Mouse (Mus musculus) limb, embryonic 14.5 days (tissue): ENCODE measurements around the gene Sema4b. TPM values are rescaled to one million over a fixed set of nuclear protein-coding genes. Genes with fewer than 3 reads are reported as not detected.

ENCODE experiments used
- ATAC-seq: fragments of 200-750 bp; cut with Nextera tagmentation; 2 replicates; pipeline ENCODE4 v1.8.0; 2017; ENCODE audit warnings: low read depth, moderate number of reproducible peaks, moderate TSS enrichment; ENCODE audit not compliant: low FRiP score
- DNase-seq: peaks from one replicate; pipeline ENCODE4 v3.0.0-alpha.2; 2015; ENCODE audit warnings: low spot score
- H3K27ac ChIP-seq: fragments of 300-500 bp; sonication (generic); replicated peaks from 2 replicates; pipeline ENCODE4 v1.5.1; 2014; ENCODE audit warnings: low read depth, mild to moderate bottlenecking, low read length, moderate library complexity, mixed read lengths
- H3K27me3 ChIP-seq: fragments of 300-500 bp; sonication (generic); 2 replicates; pipeline ENCODE4 v1.6.1; 2014; ENCODE audit warnings: low read length, mixed read lengths; ENCODE audit not compliant: control insufficient read depth, insufficient read depth
- H3K36me3 ChIP-seq: fragments of 300-500 bp; sonication (generic); 2 replicates; pipeline ENCODE4 v1.6.1; 2014; ENCODE audit warnings: mild to moderate bottlenecking, low read length, moderate library complexity, mixed read lengths; ENCODE audit not compliant: control insufficient read depth, insufficient read depth
- H3K4me1 ChIP-seq: fragments of 300-500 bp; sonication (generic); 2 replicates; pipeline ENCODE4 v1.6.1; 2014; ENCODE audit warnings: antibody characterized with exemption, low read length, mixed read lengths; ENCODE audit not compliant: control insufficient read depth, insufficient read depth
- H3K4me2 ChIP-seq: fragments of 300-500 bp; sonication (generic); replicated peaks from 2 replicates; pipeline ENCODE4 v1.6.1; 2014; ENCODE audit warnings: low read depth, mild to moderate bottlenecking, low read length, moderate library complexity; ENCODE audit not compliant: severe bottlenecking
- H3K4me3 ChIP-seq: fragments of 300-500 bp; sonication (generic); replicated peaks from 2 replicates; pipeline ENCODE4 v1.5.1; 2014; ENCODE audit warnings: low read length
- H3K9ac ChIP-seq: fragments of 300-500 bp; sonication (generic); 2 replicates; pipeline ENCODE4 v1.6.1; 2014; ENCODE audit warnings: mild to moderate bottlenecking, low read depth, low read length, moderate library complexity; ENCODE audit not compliant: severe bottlenecking
- H3K9me3 ChIP-seq: fragments of 300-500 bp; sonication (generic); 2 replicates; pipeline ENCODE4 v1.6.1; 2016; ENCODE audit warnings: low read length; ENCODE audit not compliant: control insufficient read depth
- POLR2A ChIP-seq: fragments of 200-500 bp; IDR thresholded peaks from 2 replicates; pipeline ENCODE4 v1.8.0; 2012; ENCODE audit warnings: inconsistent platforms, mild to moderate bottlenecking, moderate library complexity, borderline replicate concordance; ENCODE audit not compliant: insufficient read depth, insufficient read length; ENCODE audit errors: extremely low read depth
- WGBS: fragments of 180-500 bp; shearing (Covaris S2); extraction: QIAGEN DNeasy Blood & Tissue Kit; methylation state at CpG from one replicate; pipeline ENCODE4 v1.1.7; 2014; 5-methylcytosine and 5-hydroxymethylcytosine counted together
- polyA plus RNA-seq, 2 experiments: library from polyadenylated mRNA; depleted of rRNA in 1 of 2; stranded (reverse) in 1 of 2; unstranded in 1 of 2; fragments of >200 nt; fragmentation: Nextera tagmentation in 1 of 2; extraction: Ambion mirVana in 1 of 2; gene quantifications; 2 replicates each; pipeline versions ENCODE4 v1.2.1 to v1.2.3; 2012 to 2014

Gene Sema4b
- polyA plus RNA-seq, 2 experiments, result 8.2 to 11.5 TPM

GRCm38 (mm10) chr7:80209669-80210068, 23.0 kb downstream of the Sema4b start:
- H3K9ac ChIP-seq, result no peak overlapping the region
- no peak overlapping the region for H3K4me2 ChIP-seq
- H3K36me3 ChIP-seq, result peaks cover 19% of the 10 kb centered on the region; the same call in 1 of the 2 replicates
- no peak for DNase-seq
- no peak for TF ChIP-seq POLR2A
- peaks cover 21% of the 10 kb centered on the region for H3K4me1 ChIP-seq
- no peak overlapping the region for H3K27ac ChIP-seq
- WGBS, result 66% methylated on average over 6 of the region's 6 CpGs
- H3K4me3 ChIP-seq, result no peak overlapping the region
- H3K9me3 ChIP-seq, result no peaks in the 10 kb centered on the region
- no peak for ATAC-seq
- H3K27me3 ChIP-seq, result no peaks in the 10 kb centered on the region

GRCm38 (mm10) chr7:80210982-80211381, 24.3 kb downstream of the Sema4b start:
- Histone ChIP-seq H3K4me3 (no peak overlapping the region), H3K9ac (no peak overlapping the region), H3K9me3 (no peaks in the 10 kb centered on the region), H3K4me1 (peaks cover 21% of the 10 kb centered on the region), H3K4me2 (no peak overlapping the region), H3K27ac (no peak overlapping the region), H3K27me3 (no peaks in the 10 kb centered on the region), H3K36me3 (peaks cover 24% of the 10 kb centered on the region; the same call in 1 of the 2 replicates)
- DNase-seq (no peak), ATAC-seq (no peak)
- 87% methylated on average over 4 of the region's 4 CpGs for WGBS
- TF ChIP-seq POLR2A, result no peak

- Histone ChIP-seq H3K9ac (no peak overlapping the region), H3K4me3 (no peak overlapping the region), H3K4me1 (peaks cover 10% of the 10 kb centered on the region), H3K4me2 (no peak overlapping the region), H3K9me3 (no peaks in the 10 kb centered on the region), H3K27me3 (no peaks in the 10 kb centered on the region), H3K36me3 (peaks cover 45% of the 10 kb centered on the region), H3K27ac (no peak overlapping the region)
- no peak for TF ChIP-seq POLR2A
- WGBS, result 88% methylated on average over 7 of the region's 7 CpGs
- DNase-seq, result no peak
- ATAC-seq, result no peak
These were observed 27.0 kb downstream of the Sema4b start for GRCm38 (mm10) chr7:80213604-80214003.

GRCm38 (mm10) chr7:80214459-80214858, 27.8 kb downstream of the Sema4b start:
- no peak overlapping the region for H3K4me2 ChIP-seq
- no peak for DNase-seq
- 82% methylated on average over 8 of the region's 8 CpGs for WGBS
- H3K27ac ChIP-seq, result no peak overlapping the region
- H3K9ac ChIP-seq, result no peak overlapping the region
- peaks cover 3% of the 10 kb centered on the region for H3K4me1 ChIP-seq
- peaks cover 53% of the 10 kb centered on the region for H3K36me3 ChIP-seq
- no peak overlapping the region for H3K4me3 ChIP-seq
- ATAC-seq, result no peak
- H3K9me3 ChIP-seq, result no peaks in the 10 kb centered on the region
- no peak for TF ChIP-seq POLR2A
- H3K27me3 ChIP-seq, result no peaks in the 10 kb centered on the region

GRCm38 (mm10) chr7:80215398-80215797, 28.8 kb downstream of the Sema4b start:
- no peak overlapping the region for H3K4me3 ChIP-seq
- no peak overlapping the region for H3K4me2 ChIP-seq
- TF ChIP-seq POLR2A, result no peak
- H3K4me1 ChIP-seq, result no peaks in the 10 kb centered on the region
- H3K9me3 ChIP-seq, result no peaks in the 10 kb centered on the region
- no peaks in the 10 kb centered on the region for H3K27me3 ChIP-seq
- no peak overlapping the region for H3K27ac ChIP-seq
- WGBS, result 38% methylated on average over 3 of the region's 4 CpGs
- peak; percentile 82 for DNase-seq
- peaks cover 63% of the 10 kb centered on the region for H3K36me3 ChIP-seq
- peak; percentile 84 for ATAC-seq
- H3K9ac ChIP-seq, result peak overlapping the region; percentile 2; the same call in 1 of the 2 replicates

- ATAC-seq, result peak; percentile 31; the same call in 1 of the 2 replicates
- WGBS, result 72% methylated on average over 8 of the region's 8 CpGs
- peaks cover 74% of the 10 kb centered on the region for H3K36me3 ChIP-seq
- no peaks in the 10 kb centered on the region for H3K27me3 ChIP-seq
- no peaks in the 10 kb centered on the region for H3K9me3 ChIP-seq
- TF ChIP-seq POLR2A, result no peak
- DNase-seq, result no peak
- no peak overlapping the region for H3K4me3 ChIP-seq
- no peaks in the 10 kb centered on the region for H3K4me1 ChIP-seq
- H3K9ac ChIP-seq, result no peak overlapping the region
- H3K27ac ChIP-seq, result no peak overlapping the region
- H3K4me2 ChIP-seq, result no peak overlapping the region
These were observed 29.9 kb downstream of the Sema4b start for GRCm38 (mm10) chr7:80216566-80216965.
